Mouse (Mus musculus): ENCODE measurements around the gene Lcorl.

Gene Lcorl

GRCm38 (mm10) chr5:45857254-45858011, at the start of gene Lcorl:
TSS of gene Lcorl (minus strand) at chr5:45857615.
- peak; percentile 97 to 98 for DNase-seq

GRCm38 (mm10) chr5:45904683-45905082, 47.3 kb upstream of the Lcorl start:
- DNase-seq: no peak

- no peak for DNase-seq
Measured at GRCm38 (mm10) chr5:45903246-45903645, 45.8 kb upstream of the Lcorl start.

- DNase-seq: no peak
Measured at GRCm38 (mm10) chr5:45895362-45895761, 37.9 kb upstream of the Lcorl start.

GRCm38 (mm10) chr5:45893696-45894095, 36.3 kb upstream of the Lcorl start:
- no peak for DNase-seq

- no peak for DNase-seq
Measured at GRCm38 (mm10) chr5:45876328-45876727, 18.9 kb upstream of the Lcorl start.

GRCm38 (mm10) chr5:45875472-45875871, 18.1 kb upstream of the Lcorl start:
- DNase-seq: no peak

- no peak for DNase-seq
Measured at GRCm38 (mm10) chr5:45874284-45875030, 17.0 kb upstream of the Lcorl start.

GRCm38 (mm10) chr5:45858368-45858767, 953 bp upstream of the Lcorl start:
- DNase-seq: no peak

- DNase-seq: peak in 1 of 2 experiments; percentile 58
Measured at GRCm38 (mm10) chr5:45856876-45857253, 550 bp downstream of the Lcorl start.

GRCm38 (mm10) chr5:45856303-45856821, 1.1 kb downstream of the Lcorl start:
- DNase-seq: peak; percentile 63 to 72

GRCm38 (mm10) chr5:45855526-45856302, 1.7 kb downstream of the Lcorl start:
- DNase-seq: peak; percentile 9 to 67

GRCm38 (mm10) chr5:45844723-45845122, 12.7 kb downstream of the Lcorl start:
- no peak for DNase-seq

- DNase-seq: no peak
Measured at GRCm38 (mm10) chr5:45835131-45835530, 22.3 kb downstream of the Lcorl start.

GRCm38 (mm10) chr5:45811527-45811926, 45.9 kb downstream of the Lcorl start:
- DNase-seq: no peak

GRCm38 (mm10) chr5:45791864-45792263, 65.6 kb downstream of the Lcorl start:
- peak in 1 of 2 experiments; percentile 38 for DNase-seq

GRCm38 (mm10) chr5:45790221-45790620, 67.2 kb downstream of the Lcorl start:
- DNase-seq: no peak

- DNase-seq: no peak
Measured at GRCm38 (mm10) chr5:45757502-45758121, 99.8 kb downstream of the Lcorl start.

- no peak for DNase-seq
Measured at GRCm38 (mm10) chr5:45737911-45738310, 119.5 kb downstream of the Lcorl start.

GRCm38 (mm10) chr5:45733751-45734150, 123.7 kb downstream of the Lcorl start:
- DNase-seq: no peak

- DNase-seq: no peak
Measured at GRCm38 (mm10) chr5:45718848-45719488, 138.4 kb downstream of the Lcorl start.

GRCm38 (mm10) chr5:45709653-45710052, 147.8 kb downstream of the Lcorl start:
- DNase-seq: no peak
